Mouse (Mus musculus): Measurements from ENCODE around the gene Mt4. TPM values are rescaled to one million over a fixed set of nuclear protein-coding genes. Genes with fewer than 3 reads are reported as not detected.
A peak's percentile ranks its signal among the peaks of the same experiment; 100 is the strongest.
"Not testable (repeated sequence)": the region's sequence is repeated elsewhere in the genome, so short reads cannot be mapped to it uniquely, and the experiment has no call there.

Mt4 gene
- polyA plus RNA-seq, 1 experiment from 2014 or later, result not detected

DNA sequence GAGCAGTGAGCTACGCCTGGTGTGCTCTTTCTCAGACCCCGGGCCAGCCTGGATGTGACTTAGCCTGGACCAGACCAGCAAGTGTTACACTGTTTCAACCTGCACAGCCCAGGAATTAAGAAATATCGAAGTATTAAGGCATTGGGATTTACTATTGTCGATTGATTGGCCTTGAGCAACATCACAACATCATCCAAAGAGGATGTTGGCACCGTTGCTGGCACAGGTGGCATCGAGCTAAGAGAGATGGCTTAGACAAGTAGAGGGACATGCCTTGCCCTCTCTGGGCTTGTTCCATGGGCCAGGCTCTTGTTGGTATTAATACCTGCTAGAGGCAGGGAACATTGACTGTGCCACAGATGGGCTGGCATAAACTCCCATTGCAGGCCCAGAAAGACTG lies 1.4 kb upstream of the Mt4 start:
- H3K27ac ChIP-seq, result no peak overlapping the region
- 84% methylated on average over 6 of the region's 6 CpGs for WGBS
- H3K4me1 ChIP-seq (replicated peaks), result no peaks in the 10 kb centered on the region
- H3K27me3 ChIP-seq, result no peaks in the 10 kb centered on the region
- no peak overlapping the region for H3K4me3 ChIP-seq
- H3K4me2 ChIP-seq, result no peak overlapping the region
- no peaks in the 10 kb centered on the region for H3K36me3 ChIP-seq
- ATAC-seq (replicated peaks; ENCODE audit: insufficient number of reproducible peaks, insufficient read depth, low FRiP score, low read depth), result no peak
- no peak overlapping the region for H3K9ac ChIP-seq
- no peaks in the 10 kb centered on the region for H3K9me3 ChIP-seq (replicated peaks)

DNA sequence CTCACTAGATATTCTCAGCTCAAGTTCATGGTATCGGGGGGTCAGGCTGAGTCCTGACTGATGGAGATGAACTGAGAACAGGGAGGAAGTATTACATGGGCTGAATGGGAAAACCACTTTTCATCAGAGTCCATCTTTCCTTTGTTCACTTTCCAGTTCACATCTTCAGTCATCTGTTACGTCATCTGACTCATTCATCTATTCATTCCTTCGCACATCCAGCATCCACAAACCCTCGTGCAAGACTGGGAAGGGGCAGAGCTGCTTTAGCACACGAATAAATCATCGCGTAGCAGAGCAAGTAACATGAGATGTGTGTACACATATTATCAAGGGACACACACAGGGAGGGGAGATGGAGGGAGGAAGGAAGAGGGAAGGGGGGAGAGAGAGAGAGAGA lies 805 bp upstream of the Mt4 start:
- no peak overlapping the region for H3K4me3 ChIP-seq
- H3K27ac ChIP-seq, result no peak overlapping the region
- no peaks in the 10 kb centered on the region for H3K9me3 ChIP-seq (replicated peaks)
- H3K4me2 ChIP-seq, result no peak overlapping the region
- H3K4me1 ChIP-seq (replicated peaks), result no peaks in the 10 kb centered on the region
- no peak for ATAC-seq (replicated peaks; ENCODE audit: insufficient number of reproducible peaks, insufficient read depth, low FRiP score, low read depth)
- no peaks in the 10 kb centered on the region for H3K27me3 ChIP-seq
- H3K9ac ChIP-seq, result no peak overlapping the region
- WGBS, result 72% methylated on average over 7 of the region's 7 CpGs
- no peaks in the 10 kb centered on the region for H3K36me3 ChIP-seq

DNA sequence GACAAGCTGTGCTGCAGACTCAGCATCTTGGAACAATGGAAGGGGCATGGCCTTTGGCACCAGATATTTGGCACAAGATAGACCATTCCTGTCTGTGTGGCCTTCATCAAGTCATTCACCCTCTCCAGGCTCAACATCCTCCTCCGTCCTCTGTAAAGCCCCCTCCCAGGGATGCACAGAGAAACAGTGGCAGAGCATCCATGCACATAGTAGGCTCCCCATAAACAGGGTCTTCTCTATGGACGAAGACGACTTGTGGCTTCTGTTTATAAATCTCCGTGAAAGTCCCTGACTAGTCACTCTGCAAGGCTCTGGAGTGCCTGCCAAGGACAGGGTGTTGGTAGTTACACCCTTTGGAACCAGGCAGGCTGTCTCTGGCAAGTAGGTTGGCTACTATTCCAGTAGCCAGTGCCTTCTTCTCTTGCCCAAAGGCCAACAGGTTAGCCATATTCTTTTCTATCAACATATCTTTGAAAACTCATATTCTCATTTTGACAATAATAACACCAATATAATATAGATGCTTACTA lies 3.3 kb downstream of the Mt4 start:
- Histone ChIP-seq H3K36me3 (no peaks in the 10 kb centered on the region), H3K4me3 (no peak overlapping the region), H3K27ac (no peak overlapping the region), H3K4me2 (no peak overlapping the region), H3K4me1 (replicated peaks) (no peaks in the 10 kb centered on the region), H3K9ac (no peak overlapping the region), H3K27me3 (no peaks in the 10 kb centered on the region), H3K9me3 (replicated peaks) (no peaks in the 10 kb centered on the region)
- ATAC-seq (replicated peaks; ENCODE audit: insufficient number of reproducible peaks, insufficient read depth, low FRiP score, low read depth), result no peak
- 79% methylated on average over 4 of the region's 4 CpGs for WGBS

DNA sequence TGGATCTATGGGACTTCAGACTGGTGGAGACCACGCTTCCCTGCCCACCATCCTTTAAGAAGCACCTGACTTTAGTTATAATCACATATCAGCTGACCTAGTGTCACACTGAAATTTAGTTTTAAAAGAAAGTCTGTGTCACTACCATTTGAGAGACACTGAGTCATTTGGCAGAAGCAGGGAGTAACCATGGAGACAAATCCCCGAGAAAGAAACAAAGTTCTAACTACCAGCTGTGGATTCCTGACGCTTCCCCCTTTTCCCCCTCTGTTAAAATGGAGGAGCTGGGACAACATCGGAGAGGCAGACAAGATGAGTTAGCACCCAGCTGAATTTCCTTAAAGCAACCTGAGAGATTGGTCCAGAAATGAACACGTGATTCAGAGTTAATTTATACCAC lies 11.2 kb downstream of the Mt4 start:
- peaks cover 12% of the 10 kb centered on the region for H3K4me1 ChIP-seq (replicated peaks)
- peaks cover 14% of the 10 kb centered on the region for H3K27me3 ChIP-seq
- no peaks in the 10 kb centered on the region for H3K36me3 ChIP-seq
- WGBS, result 47% methylated on average over 5 of the region's 5 CpGs
- H3K9ac ChIP-seq, result no peak overlapping the region
- no peak overlapping the region for H3K27ac ChIP-seq
- ATAC-seq (replicated peaks; ENCODE audit: insufficient number of reproducible peaks, insufficient read depth, low FRiP score, low read depth), result no peak
- H3K9me3 ChIP-seq (replicated peaks), result no peaks in the 10 kb centered on the region
- no peak overlapping the region for H3K4me2 ChIP-seq
- no peak overlapping the region for H3K4me3 ChIP-seq

DNA sequence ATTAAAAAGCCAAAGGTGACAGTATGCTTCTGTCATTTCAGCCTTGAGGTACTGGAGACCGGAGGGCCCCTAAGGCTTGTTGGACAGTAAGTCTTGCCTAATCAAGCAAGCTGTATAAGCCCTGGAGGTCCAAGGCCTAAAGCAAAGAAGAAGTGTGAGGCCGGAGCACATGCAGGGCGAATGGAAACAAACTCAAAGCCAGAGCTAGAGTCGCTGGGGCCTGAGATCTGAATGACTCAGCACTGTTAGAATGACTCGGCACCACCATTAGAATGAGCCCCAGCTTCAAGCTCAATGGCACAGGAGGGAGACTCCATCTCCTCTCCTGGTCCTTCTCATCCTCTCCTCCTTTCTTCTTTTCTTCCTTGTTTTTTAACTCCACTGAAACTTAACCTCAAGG lies 13.9 kb downstream of the Mt4 start:
- WGBS, result 71% methylated on average over 5 of the region's 5 CpGs
- Histone ChIP-seq H3K4me2 (no peak overlapping the region), H3K4me1 (replicated peaks) (peaks cover 30% of the 10 kb centered on the region), H3K27me3 (peaks cover 14% of the 10 kb centered on the region), H3K4me3 (no peak overlapping the region), H3K9ac (no peak overlapping the region), H3K9me3 (replicated peaks) (no peaks in the 10 kb centered on the region), H3K36me3 (no peaks in the 10 kb centered on the region), H3K27ac (no peak overlapping the region)
- ATAC-seq (replicated peaks; ENCODE audit: insufficient number of reproducible peaks, insufficient read depth, low FRiP score, low read depth), result no peak

DNA sequence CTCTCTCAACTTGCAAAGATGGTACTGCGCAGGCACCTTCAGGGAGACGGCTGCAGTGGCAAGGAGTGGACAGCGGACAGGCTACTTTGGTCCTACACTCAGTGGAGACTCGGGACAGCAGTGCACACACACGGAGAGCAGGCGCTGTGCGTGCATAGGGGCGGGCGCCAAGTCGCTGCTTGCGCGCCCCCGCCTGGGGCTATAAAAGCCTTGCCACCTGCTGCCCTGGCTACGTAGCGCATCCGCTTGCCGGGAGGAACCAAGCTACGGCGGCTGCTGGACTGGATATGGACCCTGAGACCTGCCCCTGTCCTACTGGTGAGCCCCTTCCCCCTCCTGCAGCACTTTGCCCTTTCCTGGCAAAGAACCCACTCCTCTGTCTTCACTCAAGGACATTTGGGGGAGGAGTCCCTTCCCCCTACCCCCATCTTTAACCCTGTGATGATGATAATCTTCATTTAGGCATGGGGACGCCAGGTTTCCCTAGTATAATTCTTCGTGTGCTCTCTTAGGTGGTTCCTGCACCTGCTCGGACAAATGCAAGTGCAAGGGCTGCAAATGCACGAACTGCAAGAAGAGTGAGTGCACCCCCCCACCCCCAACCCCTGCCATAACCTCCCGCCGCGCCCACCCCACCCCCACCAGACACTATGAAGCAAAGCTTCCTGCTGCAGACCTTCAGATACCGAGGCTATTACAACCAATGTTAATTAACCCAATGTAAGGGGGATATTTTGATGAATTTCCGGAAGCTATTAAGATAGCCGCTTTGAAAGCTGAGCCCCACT lies 15.7 kb downstream of the Mt4 start, which contains the start of gene Mt3:
Gene Mt3, plus strand, starts transcription at position 95 of the 788 bp plus-strand sequence.
- Histone ChIP-seq H3K36me3 (no peaks in the 10 kb centered on the region), H3K4me2 (peak within 1 kb of the TSS; percentile 83), H3K27me3 (peaks cover 14% of the 10 kb centered on the region), H3K4me3 (peak within 1 kb of the TSS; percentile 55), H3K4me1 (replicated peaks) (peaks cover 36% of the 10 kb centered on the region), H3K27ac (no peak within 1 kb of the TSS), H3K9me3 (replicated peaks) (no peaks in the 10 kb centered on the region), H3K9ac (peak within 1 kb of the TSS; percentile 52)
- WGBS, result 3% methylated on average over 29 of the region's 29 CpGs
- peak; percentile 80 for ATAC-seq (replicated peaks; ENCODE audit: insufficient number of reproducible peaks, insufficient read depth, low FRiP score, low read depth)

DNA sequence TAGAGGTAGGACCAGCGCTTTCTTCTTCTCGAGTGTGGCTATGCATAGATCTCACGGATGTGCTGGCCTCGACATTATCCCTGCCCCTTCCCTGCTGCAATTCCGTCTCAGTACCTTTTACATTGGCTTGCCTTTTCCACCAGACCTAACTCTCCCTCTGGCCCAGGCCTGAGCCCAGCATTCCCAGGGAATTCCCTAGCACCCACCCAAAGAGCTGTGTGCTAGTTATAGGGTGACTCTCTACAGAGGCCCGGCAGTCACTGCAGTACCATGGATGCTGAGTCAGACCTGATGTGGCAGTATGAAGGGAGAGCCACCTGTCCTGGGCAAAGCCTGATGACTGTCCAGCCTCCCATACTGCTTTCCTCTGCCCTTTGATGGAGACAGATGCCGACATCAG lies 16.5 kb downstream of the Mt4 start:
- Histone ChIP-seq H3K36me3 (no peaks in the 10 kb centered on the region), H3K27ac (no peak overlapping the region), H3K4me2 (peak overlapping the region; percentile 83), H3K9me3 (replicated peaks) (no peaks in the 10 kb centered on the region), H3K4me3 (peak overlapping the region; percentile 55), H3K9ac (no peak overlapping the region), H3K4me1 (replicated peaks) (peaks cover 36% of the 10 kb centered on the region), H3K27me3 (peaks cover 14% of the 10 kb centered on the region)
- no peak for ATAC-seq (replicated peaks; ENCODE audit: insufficient number of reproducible peaks, insufficient read depth, low FRiP score, low read depth)
- WGBS, result 35% methylated on average over 7 of the region's 7 CpGs

DNA sequence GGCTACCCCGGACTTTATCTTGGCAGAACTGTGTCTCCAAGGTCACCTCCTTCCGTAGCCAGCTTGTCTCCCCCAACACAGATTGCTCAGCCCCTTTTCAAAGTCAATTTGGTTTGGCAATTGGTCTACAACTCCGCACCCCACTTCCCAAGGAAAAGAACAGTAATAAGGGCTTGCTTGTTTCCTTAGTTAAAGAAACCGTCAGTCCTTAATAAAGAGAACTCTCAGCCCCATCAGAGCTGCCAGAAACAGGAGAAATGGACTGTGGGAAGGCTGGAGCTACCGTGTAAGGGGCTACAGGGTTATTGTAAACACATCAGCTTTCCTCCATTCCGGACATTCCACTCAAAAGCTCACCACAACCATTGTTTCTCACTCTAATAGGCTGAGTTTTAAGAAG lies 17.5 kb downstream of the Mt4 start:
- Histone ChIP-seq H3K27me3 (peaks cover 14% of the 10 kb centered on the region), H3K4me3 (no peak overlapping the region), H3K36me3 (no peaks in the 10 kb centered on the region), H3K4me1 (replicated peaks) (peaks cover 36% of the 10 kb centered on the region), H3K27ac (no peak overlapping the region), H3K9me3 (replicated peaks) (no peaks in the 10 kb centered on the region), H3K9ac (no peak overlapping the region), H3K4me2 (no peak overlapping the region)
- ATAC-seq (replicated peaks; ENCODE audit: insufficient number of reproducible peaks, insufficient read depth, low FRiP score, low read depth), result no peak
- WGBS, result 40% methylated on average over 6 of the region's 6 CpGs

DNA sequence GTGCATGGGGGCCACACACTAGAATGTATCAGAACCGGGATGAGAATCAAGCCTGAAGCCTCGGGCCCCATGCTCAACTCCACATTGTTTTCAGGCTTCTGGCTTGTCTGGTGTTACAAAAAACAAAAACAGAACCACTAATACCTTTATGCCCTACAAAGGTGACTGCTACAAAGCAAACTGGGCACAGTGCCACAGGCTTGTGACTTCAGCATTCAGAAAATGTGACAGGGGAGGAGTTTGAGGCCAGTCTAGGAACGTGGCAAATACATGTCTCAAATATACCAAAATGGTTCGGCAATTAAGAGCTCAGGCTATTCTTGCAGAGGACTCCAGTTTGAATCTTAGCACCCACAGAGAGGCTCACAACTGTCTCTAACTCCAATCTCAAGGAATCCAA lies 19.1 kb downstream of the Mt4 start:
- Histone ChIP-seq H3K36me3 (no peaks in the 10 kb centered on the region), H3K4me2 (no peak overlapping the region), H3K27ac (peak overlapping the region; percentile 68), H3K9me3 (replicated peaks) (no peaks in the 10 kb centered on the region), H3K4me3 (no peak overlapping the region), H3K9ac (no peak overlapping the region), H3K27me3 (peaks cover 14% of the 10 kb centered on the region), H3K4me1 (replicated peaks) (peaks cover 36% of the 10 kb centered on the region)
- WGBS, result 45% methylated on average over 4 of the region's 4 CpGs
- no peak for ATAC-seq (replicated peaks; ENCODE audit: insufficient number of reproducible peaks, insufficient read depth, low FRiP score, low read depth)

DNA sequence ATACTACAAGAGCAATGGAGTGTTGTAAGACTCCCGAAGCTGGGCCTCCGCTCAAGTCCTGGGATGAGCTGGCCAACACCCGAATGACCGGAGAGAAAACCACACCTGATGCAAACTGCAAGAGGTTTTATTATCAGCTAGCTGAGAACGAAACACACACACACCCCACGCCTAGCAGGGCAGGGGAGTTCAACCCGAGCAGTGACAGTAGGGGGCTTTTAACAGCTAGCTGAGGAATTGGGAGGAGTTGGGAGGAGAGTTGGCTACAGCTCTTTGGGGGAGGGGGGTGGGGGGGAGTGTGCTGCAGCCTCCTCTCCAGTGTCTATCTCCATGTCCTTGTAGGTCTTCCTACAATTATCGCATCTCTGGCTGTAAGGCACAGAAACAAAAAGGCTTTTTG lies 28.8 kb downstream of the Mt4 start:
- not testable (repeated sequence) for H3K4me3 ChIP-seq; H3K9ac ChIP-seq; ATAC-seq (replicated peaks; ENCODE audit: insufficient number of reproducible peaks, insufficient read depth, low FRiP score, low read depth); H3K4me1 ChIP-seq (replicated peaks); H3K36me3 ChIP-seq; H3K4me2 ChIP-seq; H3K9me3 ChIP-seq (replicated peaks); H3K27me3 ChIP-seq; H3K27ac ChIP-seq
- 69% methylated on average over 8 of the region's 8 CpGs for WGBS

DNA sequence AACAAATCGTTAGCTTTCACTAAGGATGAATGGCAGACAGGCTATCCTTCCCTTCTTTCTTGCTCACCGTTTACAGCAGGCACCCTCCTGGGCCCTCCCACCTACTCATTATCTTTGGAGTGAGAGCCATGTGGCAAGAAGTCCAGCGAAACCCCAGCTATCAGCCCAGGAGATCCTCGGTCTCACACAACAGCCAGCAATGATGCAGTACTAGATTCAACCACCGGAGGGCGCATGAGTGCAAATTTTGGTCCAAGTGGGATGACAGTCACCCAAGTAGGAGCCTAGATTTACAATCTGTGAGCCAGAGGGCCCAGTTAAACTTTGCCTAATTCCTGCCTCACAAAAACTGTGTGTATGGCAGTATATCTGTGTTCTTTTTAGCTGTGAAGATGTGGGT lies 30.2 kb downstream of the Mt4 start:
- H3K4me2 ChIP-seq, result peak overlapping the region; percentile 55
- H3K4me3 ChIP-seq, result 0 out of 2 replicates have a peak overlapping the region, but pooled peaks have one; percentile 15
- H3K27me3 ChIP-seq, result peaks cover 18% of the 10 kb centered on the region
- WGBS, result 3% methylated on average over 6 of the region's 6 CpGs
- H3K27ac ChIP-seq, result no peak overlapping the region
- no peak overlapping the region for H3K9ac ChIP-seq
- no peaks in the 10 kb centered on the region for H3K36me3 ChIP-seq
- ATAC-seq (replicated peaks; ENCODE audit: insufficient number of reproducible peaks, insufficient read depth, low FRiP score, low read depth), result no peak
- H3K4me1 ChIP-seq (replicated peaks), result peaks cover 15% of the 10 kb centered on the region
- no peaks in the 10 kb centered on the region for H3K9me3 ChIP-seq (replicated peaks)

DNA sequence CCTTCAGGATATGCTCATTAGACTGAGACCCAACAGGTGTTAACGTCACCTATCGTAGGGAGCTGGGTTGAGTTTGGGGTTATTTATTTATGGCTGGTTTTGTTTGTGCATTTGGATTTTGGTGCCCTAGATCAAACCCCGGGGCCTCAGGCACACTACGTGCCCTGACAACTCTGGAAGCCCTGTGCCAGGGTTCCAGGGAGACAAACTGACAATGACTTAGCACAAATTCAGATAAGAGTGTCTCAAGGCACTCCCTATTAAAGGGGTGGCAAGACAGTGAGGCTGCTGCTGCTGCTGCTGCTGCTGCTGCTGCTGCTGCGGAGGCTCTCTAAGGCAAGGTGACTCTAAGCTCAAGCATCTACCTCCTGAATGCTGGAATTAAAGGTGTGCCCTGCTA lies 32.5 kb downstream of the Mt4 start:
- peaks cover 41% of the 10 kb centered on the region for H3K27me3 ChIP-seq
- no peaks in the 10 kb centered on the region for H3K9me3 ChIP-seq (replicated peaks)
- H3K36me3 ChIP-seq, result no peaks in the 10 kb centered on the region
- no peak for ATAC-seq (replicated peaks; ENCODE audit: insufficient number of reproducible peaks, insufficient read depth, low FRiP score, low read depth)
- no peak overlapping the region for H3K4me3 ChIP-seq
- WGBS, result 80% methylated on average over 5 of the region's 5 CpGs
- no peak overlapping the region for H3K27ac ChIP-seq
- peaks cover 26% of the 10 kb centered on the region for H3K4me1 ChIP-seq (replicated peaks)
- H3K9ac ChIP-seq, result no peak overlapping the region
- no peak overlapping the region for H3K4me2 ChIP-seq

All from heart, embryonic 15.5 days (tissue).